Mouse (Mus musculus): Measurements from ENCODE around the gene Fam20a.

DNA sequence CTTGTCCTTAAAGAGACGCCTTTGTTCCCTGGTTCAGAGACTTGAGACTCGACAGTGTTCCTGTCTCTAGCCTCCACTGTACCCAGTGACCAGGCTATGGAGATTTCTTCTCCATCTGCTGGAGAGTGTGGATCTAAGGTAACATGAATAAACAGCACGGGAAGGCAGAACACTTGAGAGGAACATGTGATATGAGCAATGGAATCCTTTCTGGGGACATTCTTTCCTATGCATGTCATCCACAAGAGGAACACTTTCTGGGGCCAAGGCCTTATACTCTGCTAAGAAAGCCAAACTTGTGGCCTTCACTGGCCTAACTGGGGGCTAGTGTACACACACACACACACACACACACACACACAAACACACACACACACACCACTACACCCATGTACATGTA, 40.5 kb downstream of the Fam20a start:
- TF ChIP-seq POLR2A (IDR thresholded peaks at IDR 0.05; ENCODE audit: control insufficient read depth in 1 of 2, insufficient read depth in 1 of 2, low read depth in 1 of 2, low read length in 2 of 2, poor library complexity in 1 of 2) (no peak), CTCF (IDR thresholded peaks at IDR 0.05 in 2 of 3, conservative IDR thresholded peaks at IDR 0.05 in 1 of 3; ENCODE audit: control insufficient read depth in 1 of 3, insufficient read depth in 1 of 3, low read depth in 2 of 3, low read length in 3 of 3, poor library complexity in 1 of 3, severe bottlenecking in 1 of 3) (no peak), MAX (IDR thresholded peaks at IDR 0.05; ENCODE audit: low read length) (no peak), NRF1 (IDR thresholded peaks at IDR 0.05; ENCODE audit: insufficient read depth, low read depth, low read length, poor library complexity, severe bottlenecking) (no peak), MAFK (IDR thresholded peaks at IDR 0.05; ENCODE audit: borderline replicate concordance, low read depth, low read length) (no peak), ETS1 (IDR thresholded peaks at IDR 0.05; ENCODE audit: low read depth, low read length) (no peak), SIN3A (IDR thresholded peaks at IDR 0.05; ENCODE audit: low read length) (no peak), MYC (IDR thresholded peaks at IDR 0.05; ENCODE audit: low read depth, low read length) (no peak)
